Mouse (Mus musculus) neural tube, embryonic 14.5 days (tissue): ENCODE measurements around the gene Prrt1. TPM values are rescaled to one million over a fixed set of nuclear protein-coding genes. Genes with fewer than 3 reads are reported as not detected.

Experiments
- ATAC-seq: fragments of 200-750 bp; cut with Nextera tagmentation; 2 replicates; pipeline ENCODE4 v1.8.0; 2017; ENCODE audit warnings: low read depth, mild to moderate bottlenecking, moderate TSS enrichment, moderate library complexity
- H3K27ac ChIP-seq: fragments of 300-500 bp; sonication (generic); 2 replicates; pipeline ENCODE4 v1.5.1; 2014; ENCODE audit warnings: low read depth, mild to moderate bottlenecking, control low read depth, low read length, moderate library complexity, mixed read lengths
- H3K27me3 ChIP-seq: fragments of 300-500 bp; sonication (generic); 2 replicates; pipeline ENCODE4 v1.6.1; 2014; ENCODE audit warnings: low read length; ENCODE audit not compliant: control insufficient read depth, insufficient read depth
- H3K36me3 ChIP-seq: fragments of 300-500 bp; sonication (generic); 2 replicates; pipeline ENCODE4 v1.6.1; 2014; ENCODE audit warnings: low read length, mixed read lengths; ENCODE audit not compliant: control insufficient read depth, insufficient read depth
- H3K4me1 ChIP-seq: fragments of 300-500 bp; sonication (generic); 2 replicates; pipeline ENCODE4 v1.6.1; 2014; ENCODE audit warnings: low read length; ENCODE audit not compliant: control insufficient read depth, insufficient read depth
- H3K4me2 ChIP-seq: fragments of 300-500 bp; sonication (generic); 2 replicates; pipeline ENCODE4 v1.6.1; 2014; ENCODE audit warnings: mild to moderate bottlenecking, low read depth, low read length, control low read depth
- H3K4me3 ChIP-seq: fragments of 300-500 bp; sonication (generic); 2 replicates; pipeline ENCODE4 v1.5.1; 2014; ENCODE audit warnings: low read depth, low read length, control low read depth, mixed read lengths
- H3K9ac ChIP-seq: fragments of 300-500 bp; sonication (generic); replicated peaks from 2 replicates; pipeline ENCODE4 v1.6.1; 2014; ENCODE audit warnings: low read depth, mild to moderate bottlenecking, control low read depth, low read length, mixed read lengths
- H3K9me3 ChIP-seq: fragments of 300-500 bp; sonication (generic); 2 replicates; pipeline ENCODE4 v1.6.1; 2016; ENCODE audit warnings: low read length; ENCODE audit not compliant: control insufficient read depth
- WGBS: fragments of 180-500 bp; shearing (Covaris S2); extraction: QIAGEN DNeasy Blood & Tissue Kit; methylation state at CpG from one replicate; pipeline ENCODE4 v1.1.7; 2014; 5-methylcytosine and 5-hydroxymethylcytosine counted together
- polyA plus RNA-seq: library from polyadenylated mRNA; unstranded; fragments of >200 nt; fragmentation: Nextera tagmentation; extraction: Ambion mirVana; gene quantifications from 2 replicates; pipeline ENCODE4 v1.2.1, GENCODE M21; 2014

Gene Prrt1
- polyA plus RNA-seq, 1 experiment from 2014 or later = 9.3 TPM

DNA sequence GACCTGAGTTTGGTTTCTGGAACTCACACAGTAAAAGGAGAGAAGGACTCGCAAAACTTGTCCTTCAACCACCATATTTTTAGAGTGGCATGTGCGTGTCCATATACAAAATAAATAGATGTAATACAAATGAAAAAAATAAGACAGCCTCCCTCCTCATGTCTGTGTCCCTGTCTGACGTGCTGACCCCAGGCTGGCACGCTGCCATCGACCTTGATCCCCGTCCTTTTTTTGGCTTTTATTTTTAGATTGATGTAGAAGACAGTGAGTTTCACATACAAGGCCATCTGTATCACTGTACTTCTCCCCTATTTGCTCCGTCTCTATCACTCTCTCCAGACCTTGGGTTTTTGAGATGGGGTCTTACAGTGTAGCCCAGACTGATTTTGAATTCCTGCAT lies 35.1 kb downstream of the Prrt1 start:
- Histone ChIP-seq H3K27ac (no peak overlapping the region), H3K4me1 (no peaks in the 10 kb centered on the region), H3K36me3 (no peaks in the 10 kb centered on the region), H3K9me3 (no peaks in the 10 kb centered on the region), H3K9ac (no peak overlapping the region), H3K4me2 (no peak overlapping the region), H3K4me3 (no peak overlapping the region), H3K27me3 (peaks cover 7% of the 10 kb centered on the region; the same call in 1 of the 2 replicates)
- ATAC-seq = no peak
- WGBS = 83% methylated on average over 7 of the region's 7 CpGs

GRCm38 (mm10) chr17:34670235-34670634 lies 40.9 kb downstream of the Prrt1 start, which contains the start of gene Tnxb:
Tnxb (plus strand) TSS chr17:34670535.
- H3K4me3 ChIP-seq = peak within 1 kb of the TSS; percentile 26
- H3K36me3 ChIP-seq = no peaks in the 10 kb centered on the region
- WGBS = 72% methylated on average over 7 of the region's 7 CpGs
- H3K4me2 ChIP-seq = peak within 1 kb of the TSS; percentile 54
- H3K27ac ChIP-seq = no peak within 1 kb of the TSS
- H3K9me3 ChIP-seq = no peaks in the 10 kb centered on the region
- ATAC-seq = no peak
- peaks cover 31% of the 10 kb centered on the region for H3K27me3 ChIP-seq
- peak within 1 kb of the TSS; percentile 41 for H3K9ac ChIP-seq
- H3K4me1 ChIP-seq = peaks cover 8% of the 10 kb centered on the region; the same call in 1 of the 2 replicates

DNA sequence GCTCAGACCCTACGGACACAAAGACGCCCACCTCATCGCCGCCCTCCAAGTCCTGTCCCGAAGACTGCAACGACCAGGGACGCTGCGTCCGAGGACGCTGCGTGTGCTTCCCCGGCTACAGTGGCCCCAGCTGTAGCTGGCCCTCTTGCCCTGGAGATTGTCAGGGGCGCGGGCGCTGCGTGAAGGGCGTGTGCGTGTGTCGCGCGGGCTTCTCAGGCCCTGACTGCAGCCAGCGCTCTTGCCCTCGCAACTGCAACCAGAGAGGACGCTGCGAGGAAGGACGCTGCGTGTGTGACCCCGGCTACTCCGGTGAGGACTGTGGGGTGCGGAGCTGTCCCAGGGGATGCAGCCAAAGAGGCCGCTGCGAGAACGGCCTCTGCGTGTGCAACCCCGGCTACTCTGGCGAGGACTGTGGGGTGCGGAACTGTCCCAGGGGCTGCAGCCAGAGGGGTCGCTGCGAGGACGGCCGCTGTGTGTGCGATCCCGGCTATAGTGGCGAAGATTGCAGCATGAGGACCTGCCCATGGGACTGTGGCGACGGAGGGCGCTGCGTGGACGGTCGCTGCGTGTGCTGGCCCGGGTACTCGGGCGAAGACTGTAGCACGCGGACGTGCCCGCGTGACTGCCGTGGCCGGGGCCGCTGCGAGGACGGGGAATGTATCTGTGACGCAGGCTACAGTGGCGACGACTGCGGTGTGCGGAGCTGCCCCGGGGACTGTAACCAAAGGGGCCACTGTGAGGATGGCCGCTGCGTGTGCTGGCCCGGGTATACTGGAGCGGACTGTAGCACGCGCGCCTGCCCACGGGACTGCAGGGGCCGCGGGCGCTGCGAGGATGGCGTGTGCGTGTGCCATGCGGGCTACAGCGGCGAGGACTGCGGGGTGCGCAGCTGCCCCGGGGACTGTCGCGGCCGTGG lies 42.1 kb downstream of the Prrt1 start:
- H3K4me3 ChIP-seq = peak overlapping the region; percentile 26
- H3K36me3 ChIP-seq = no peaks in the 10 kb centered on the region
- peak overlapping the region; percentile 54 for H3K4me2 ChIP-seq
- no peaks in the 10 kb centered on the region for H3K9me3 ChIP-seq
- peaks cover 31% of the 10 kb centered on the region for H3K27me3 ChIP-seq
- H3K4me1 ChIP-seq = peaks cover 8% of the 10 kb centered on the region; the same call in 1 of the 2 replicates
- H3K9ac ChIP-seq = peak overlapping the region; percentile 41
- peak; percentile 63 for ATAC-seq
- H3K27ac ChIP-seq = no peak overlapping the region
- 10% methylated on average over 89 of the region's 93 CpGs for WGBS

DNA sequence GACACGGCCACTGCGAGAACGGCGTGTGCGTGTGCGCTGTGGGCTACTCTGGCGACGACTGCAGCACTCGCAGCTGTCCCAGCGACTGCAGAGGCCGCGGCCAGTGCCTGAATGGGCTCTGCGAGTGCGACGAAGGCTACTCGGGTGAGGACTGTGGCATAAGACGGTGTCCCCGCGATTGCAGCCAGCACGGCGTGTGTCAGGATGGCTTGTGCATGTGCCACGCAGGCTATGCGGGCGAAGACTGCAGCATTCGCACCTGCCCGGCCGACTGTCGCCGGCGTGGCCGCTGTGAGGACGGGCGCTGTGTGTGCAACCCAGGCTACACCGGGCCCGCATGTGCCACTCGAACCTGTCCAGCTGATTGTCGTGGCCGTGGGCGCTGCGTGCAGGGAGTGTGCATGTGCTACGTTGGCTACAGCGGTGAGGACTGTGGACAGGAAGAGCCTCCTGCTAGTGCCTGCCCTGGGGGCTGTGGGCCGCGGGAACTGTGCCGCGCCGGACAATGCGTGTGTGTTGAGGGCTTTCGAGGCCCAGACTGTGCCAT lies 43.0 kb downstream of the Prrt1 start:
- Histone ChIP-seq H3K9me3 (no peaks in the 10 kb centered on the region), H3K27ac (no peak overlapping the region), H3K36me3 (no peaks in the 10 kb centered on the region), H3K4me3 (peak overlapping the region; percentile 26), H3K4me2 (peak overlapping the region; percentile 54), H3K4me1 (peaks cover 8% of the 10 kb centered on the region; the same call in 1 of the 2 replicates), H3K9ac (peak overlapping the region; percentile 41), H3K27me3 (peaks cover 31% of the 10 kb centered on the region)
- 0 out of 2 replicates have a peak, but pooled peaks have one; percentile 16 for ATAC-seq
- WGBS = 30% methylated on average over 49 of the region's 49 CpGs

DNA sequence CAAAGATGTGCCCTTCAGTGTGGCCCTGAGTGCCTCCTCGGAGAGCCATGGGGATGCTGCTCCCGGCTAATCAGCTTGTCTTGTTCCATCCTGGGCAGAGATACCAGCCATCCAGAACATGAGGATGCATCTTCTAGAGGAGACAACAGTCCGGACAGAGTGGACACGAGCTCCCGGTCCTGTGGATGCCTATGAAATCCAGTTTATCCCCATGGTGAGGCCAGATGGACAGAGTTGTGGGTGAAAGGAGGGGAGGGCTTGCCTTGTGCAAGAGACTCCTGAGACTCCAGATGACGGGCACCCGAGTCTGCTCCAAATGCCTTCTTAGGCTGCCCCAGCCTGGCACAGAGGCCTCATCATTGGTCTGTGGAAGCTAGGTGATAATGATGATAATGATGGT lies 43.8 kb downstream of the Prrt1 start:
- 88% methylated on average over 7 of the region's 7 CpGs for WGBS
- H3K27me3 ChIP-seq = peaks cover 31% of the 10 kb centered on the region
- H3K9ac ChIP-seq = no peak overlapping the region
- peaks cover 8% of the 10 kb centered on the region; the same call in 1 of the 2 replicates for H3K4me1 ChIP-seq
- no peaks in the 10 kb centered on the region for H3K36me3 ChIP-seq
- no peak for ATAC-seq
- no peak overlapping the region for H3K27ac ChIP-seq
- no peak overlapping the region for H3K4me3 ChIP-seq
- H3K9me3 ChIP-seq = no peaks in the 10 kb centered on the region
- H3K4me2 ChIP-seq = no peak overlapping the region

DNA sequence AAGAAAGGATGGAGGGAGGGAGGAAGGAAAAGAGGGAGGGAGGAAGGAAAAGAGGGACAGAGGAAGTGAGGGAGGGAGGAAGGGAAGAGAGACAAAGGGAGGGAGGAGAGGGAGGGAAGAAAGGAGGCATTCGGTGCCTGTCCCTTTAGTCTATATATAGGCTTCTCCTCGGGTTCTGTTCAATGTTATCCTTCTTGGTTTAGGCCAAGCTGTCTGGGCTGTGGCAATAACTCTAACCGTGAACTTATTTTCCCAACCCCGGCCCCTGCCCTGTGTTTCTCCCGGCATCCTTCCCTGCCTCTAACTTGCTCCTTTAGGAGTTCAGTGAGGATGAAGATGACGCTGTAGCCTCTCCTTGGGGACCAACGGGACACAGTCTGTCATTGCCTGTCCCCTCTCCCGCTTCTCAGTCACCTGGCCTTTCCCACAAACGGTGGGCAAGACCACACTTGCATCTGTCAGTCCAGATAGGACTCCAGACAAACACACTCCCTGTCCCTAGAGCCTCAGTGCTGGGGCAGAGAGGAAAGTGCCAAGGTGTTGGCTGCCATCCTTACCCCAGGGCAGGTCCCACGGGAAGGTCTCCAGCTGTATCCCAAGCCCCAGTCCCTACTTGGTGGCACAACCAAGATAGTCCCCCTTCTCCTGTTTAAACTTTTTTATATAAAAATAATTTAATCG lies 45.3 kb downstream of the Prrt1 start:
- WGBS = 69% methylated on average over 11 of the region's 11 CpGs

GRCm38 (mm10) chr17:34675205-34676092 lies 46.1 kb downstream of the Prrt1 start:
- Histone ChIP-seq H3K4me2 (no peak overlapping the region), H3K4me3 (no peak overlapping the region), H3K9ac (no peak overlapping the region), H3K27me3 (peaks cover 31% of the 10 kb centered on the region), H3K36me3 (no peaks in the 10 kb centered on the region), H3K9me3 (no peaks in the 10 kb centered on the region), H3K27ac (no peak overlapping the region), H3K4me1 (peaks cover 8% of the 10 kb centered on the region; the same call in 1 of the 2 replicates)
- no peak for ATAC-seq
- 77% methylated on average over 13 of the region's 13 CpGs for WGBS

More for the DNA sequence above, 45.3 kb downstream of the Prrt1 start:
- Histone ChIP-seq H3K4me1 (peaks cover 8% of the 10 kb centered on the region; the same call in 1 of the 2 replicates), H3K9me3 (no peaks in the 10 kb centered on the region), H3K4me3 (no peak overlapping the region), H3K9ac (no peak overlapping the region), H3K27ac (no peak overlapping the region), H3K4me2 (no peak overlapping the region), H3K27me3 (peaks cover 31% of the 10 kb centered on the region), H3K36me3 (no peaks in the 10 kb centered on the region)
- ATAC-seq = no peak

DNA sequence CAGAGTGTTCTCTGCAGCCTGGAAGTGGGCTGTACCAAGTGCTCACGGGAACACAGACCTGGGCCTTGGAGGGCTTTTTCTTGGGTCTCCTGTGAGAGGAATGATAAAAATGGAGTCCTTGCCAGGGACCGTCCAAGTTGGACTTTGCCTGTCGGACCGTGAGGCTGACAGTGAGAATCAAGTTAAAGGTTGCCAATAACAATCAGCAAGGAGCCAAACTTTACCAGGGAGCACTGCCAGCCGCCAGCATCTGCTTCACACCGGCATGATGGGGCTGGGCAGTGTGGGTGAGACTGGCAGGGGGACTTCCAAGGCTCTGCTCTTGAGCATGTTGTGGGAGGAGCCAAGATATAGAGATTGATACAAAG lies 46.7 kb downstream of the Prrt1 start:
- H3K4me3 ChIP-seq = no peak overlapping the region
- H3K27ac ChIP-seq = no peak overlapping the region
- no peaks in the 10 kb centered on the region for H3K36me3 ChIP-seq
- no peaks in the 10 kb centered on the region for H3K9me3 ChIP-seq
- H3K9ac ChIP-seq = no peak overlapping the region
- H3K4me2 ChIP-seq = no peak overlapping the region
- H3K27me3 ChIP-seq = peaks cover 25% of the 10 kb centered on the region
- no peak for ATAC-seq
- H3K4me1 ChIP-seq = peaks cover 8% of the 10 kb centered on the region; the same call in 1 of the 2 replicates
- 85% methylated on average over 6 of the region's 6 CpGs for WGBS
